Mouse (Mus musculus): ENCODE measurements around the gene Ttc9b.

DNA sequence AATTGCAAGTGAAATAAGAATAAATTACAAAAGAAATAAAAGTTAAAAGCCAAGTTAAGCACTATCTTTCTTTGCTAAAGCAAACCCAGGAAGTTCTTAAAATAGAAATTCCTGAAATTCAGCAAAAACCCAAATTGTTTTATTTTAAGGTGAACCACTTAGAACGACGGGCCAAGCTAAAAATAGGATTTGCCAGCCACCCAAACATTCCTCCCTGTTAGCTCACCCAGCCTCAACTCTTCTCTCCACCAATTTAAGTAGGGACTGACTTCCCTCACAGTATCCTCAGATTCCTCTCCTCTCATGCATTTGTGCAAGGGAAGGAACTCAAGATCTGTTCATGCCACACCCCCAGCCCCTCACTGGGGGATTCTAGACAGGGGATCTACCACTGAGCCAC lies 29.5 kb downstream of the Ttc9b start:
- TF ChIP-seq CTCF (IDR thresholded peaks at IDR 0.05; ENCODE audit: control insufficient read depth, insufficient read depth, low read length) = no peak
- TF ChIP-seq POLR2A (IDR thresholded peaks at IDR 0.05; ENCODE audit: borderline replicate concordance, control insufficient read depth, low read depth, low read length) = no peak
